Comparison of ENCODE assay signal across 8 mouse cellular contexts in the genomic region with DNA sequence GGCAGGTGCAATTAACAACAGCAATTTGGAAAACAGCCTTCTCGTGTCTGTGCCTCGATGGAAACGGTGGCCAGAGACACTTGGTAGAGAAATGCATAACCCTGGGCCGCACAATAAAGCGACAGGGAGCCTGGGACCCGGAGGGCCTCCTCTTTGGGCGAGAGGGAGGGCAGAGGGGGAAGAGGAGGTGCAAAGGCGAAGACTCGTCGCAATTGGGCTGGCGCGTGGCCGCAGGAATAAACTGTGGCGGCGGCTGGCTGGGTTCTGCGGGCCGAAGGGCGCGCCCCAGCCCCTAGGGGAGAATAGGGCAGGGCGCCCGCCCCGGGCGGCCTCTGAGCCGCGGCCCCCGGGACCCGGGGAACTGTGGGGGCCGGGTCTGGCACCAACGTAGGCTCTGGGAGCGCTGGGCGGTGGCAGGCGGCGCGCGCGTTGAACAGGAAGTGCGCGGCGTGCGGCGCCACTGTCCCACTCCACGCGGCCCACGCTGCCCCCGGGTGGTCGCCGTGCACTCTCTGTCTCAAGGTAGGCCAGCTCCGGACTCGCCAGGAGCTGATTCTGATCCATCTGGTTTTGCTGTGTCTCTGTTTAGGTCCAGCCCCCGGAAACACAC. TPM values are rescaled to one million over a fixed set of nuclear protein-coding genes. Genes with fewer than 3 reads are reported as not detected.
A peak's percentile ranks its signal among the peaks of the same experiment; 100 is the strongest.
DNase-seq lines count a peak whose midpoint lies in the region; ATAC-seq and TF ChIP-seq lines count a peak whose summit lies in the region.

A gene (minus strand): TSS at position 127 of the 610 bp plus-strand sequence.

- peak within 1 kb of the TSS; percentile 53 for H3K9ac ChIP-seq in embryonic facial prominence, embryonic 11.5 days (replicated peaks; ENCODE audit: low read length)
- peak within 1 kb of the TSS; percentile 77 for H3K9ac ChIP-seq in heart, embryonic 12.5 days
- H3K9ac ChIP-seq in kidney, embryonic 15.5 days: peak within 1 kb of the TSS; percentile 61
- H3K9ac ChIP-seq in liver, embryonic 12.5 days: peak within 1 kb of the TSS; percentile 43
- peak within 1 kb of the TSS; percentile 82 for H3K9ac ChIP-seq in stomach, embryonic 16.5 days (ENCODE audit: low read length)

- peak in 1 of 2 experiments; percentile 47 for DNase-seq in left cerebral cortex, adult 2 months (ENCODE audit: extremely low spot score in 1 of 2, low spot score in 2 of 2)
- DNase-seq in left cerebral cortex, adult 9 months (ENCODE audit: low spot score in 2 of 2): no peak
- peak; percentile 52 for DNase-seq in embryonic facial prominence, embryonic 11.5 days (ENCODE audit: low spot score)

- H3K4me2 ChIP-seq in embryonic facial prominence, embryonic 11.5 days (ENCODE audit: low read depth, low read length): peak within 1 kb of the TSS; percentile 100
- peak within 1 kb of the TSS; percentile 97 for H3K4me2 ChIP-seq in heart, embryonic 12.5 days
- H3K4me2 ChIP-seq in kidney, embryonic 15.5 days: peak within 1 kb of the TSS; percentile 99
- peak within 1 kb of the TSS; percentile 72 for H3K4me2 ChIP-seq in liver, embryonic 12.5 days
- peak within 1 kb of the TSS; percentile 86 for H3K4me2 ChIP-seq in myocyte (ENCODE audit: low read depth)
- H3K4me2 ChIP-seq in stomach, embryonic 16.5 days (ENCODE audit: low read depth, low read length): peak within 1 kb of the TSS; percentile 97

- H3K27me3 ChIP-seq in embryonic facial prominence, embryonic 11.5 days (ENCODE audit: control insufficient read depth, insufficient read depth, low read length): peaks cover 33% of the 10 kb centered on the region
- peaks cover 24% of the 10 kb centered on the region for H3K27me3 ChIP-seq in heart, embryonic 12.5 days (replicated peaks)
- peaks cover 40% of the 10 kb centered on the region for H3K27me3 ChIP-seq in kidney, embryonic 15.5 days
- peaks cover 59% of the 10 kb centered on the region for H3K27me3 ChIP-seq in liver, embryonic 12.5 days (replicated peaks)
- H3K27me3 ChIP-seq in myocyte (ENCODE audit: control insufficient read depth, insufficient read depth, insufficient read length): peaks cover 28% of the 10 kb centered on the region
- H3K27me3 ChIP-seq in stomach, embryonic 16.5 days (ENCODE audit: control insufficient read depth, insufficient read depth, low read length): peaks cover 8% of the 10 kb centered on the region; the same call in 1 of the 2 replicates

- H3K4me3 ChIP-seq in left cerebral cortex, adult 2 months: peak within 1 kb of the TSS; percentile 84
- peak within 1 kb of the TSS; percentile 51 for H3K4me3 ChIP-seq in embryonic facial prominence, embryonic 11.5 days (ENCODE audit: low read depth, low read length)
- peak within 1 kb of the TSS; percentile 67 for H3K4me3 ChIP-seq in heart, embryonic 12.5 days
- H3K4me3 ChIP-seq in kidney, embryonic 15.5 days (replicated peaks): peak within 1 kb of the TSS; percentile 66
- H3K4me3 ChIP-seq in liver, embryonic 12.5 days: peak within 1 kb of the TSS; percentile 52
- H3K4me3 ChIP-seq in myocyte: peak within 1 kb of the TSS; percentile 21
- H3K4me3 ChIP-seq in stomach, embryonic 16.5 days (replicated peaks; ENCODE audit: low read length): peak within 1 kb of the TSS; percentile 70

- no peaks in the 10 kb centered on the region for H3K36me3 ChIP-seq in embryonic facial prominence, embryonic 11.5 days (replicated peaks; ENCODE audit: control insufficient read depth, insufficient read depth, low read depth, low read length)
- H3K36me3 ChIP-seq in heart, embryonic 12.5 days: no peaks in the 10 kb centered on the region
- no peaks in the 10 kb centered on the region for H3K36me3 ChIP-seq in kidney, embryonic 15.5 days
- no peaks in the 10 kb centered on the region for H3K36me3 ChIP-seq in liver, embryonic 12.5 days
- no peaks in the 10 kb centered on the region for H3K36me3 ChIP-seq in myocyte (ENCODE audit: control insufficient read depth, insufficient read depth)
- no peaks in the 10 kb centered on the region for H3K36me3 ChIP-seq in stomach, embryonic 16.5 days (ENCODE audit: control insufficient read depth, insufficient read depth, low read length)

- TF ChIP-seq CTCF in left cerebral cortex, adult 2 months (IDR thresholded peaks at IDR 0.05): no peak

- no peaks in the 10 kb centered on the region for H3K79me2 ChIP-seq in myocyte (ENCODE audit: control insufficient read depth, insufficient read depth)

- ATAC-seq in embryonic facial prominence, embryonic 11.5 days (replicated peaks; ENCODE audit: insufficient number of reproducible peaks, low FRiP score, low TSS enrichment, low read depth): no peak
- peak; percentile 54 for ATAC-seq in heart, embryonic 12.5 days (ENCODE audit: insufficient number of reproducible peaks, low FRiP score)
- ATAC-seq in kidney, embryonic 15.5 days (replicated peaks; ENCODE audit: low FRiP score): peak; percentile 61
- ATAC-seq in liver, embryonic 12.5 days: peak; percentile 47
- peak; percentile 84 for ATAC-seq in stomach, embryonic 16.5 days (ENCODE audit: insufficient read depth, low FRiP score)

- peak; percentile 45 for TF ChIP-seq POLR2A in myocyte (IDR thresholded peaks at IDR 0.05; ENCODE audit: insufficient read length, low read depth)

- peaks cover 4% of the 10 kb centered on the region; the same call in 1 of the 2 replicates for H3K4me1 ChIP-seq in embryonic facial prominence, embryonic 11.5 days (ENCODE audit: control insufficient read depth, insufficient read depth, low read length)
- H3K4me1 ChIP-seq in heart, embryonic 12.5 days (replicated peaks): peaks cover 26% of the 10 kb centered on the region
- peaks cover 28% of the 10 kb centered on the region for H3K4me1 ChIP-seq in kidney, embryonic 15.5 days
- H3K4me1 ChIP-seq in liver, embryonic 12.5 days: peaks cover 3% of the 10 kb centered on the region; the same call in 1 of the 2 replicates
- peaks cover 6% of the 10 kb centered on the region; the same call in 1 of the 2 replicates for H3K4me1 ChIP-seq in stomach, embryonic 16.5 days (ENCODE audit: control insufficient read depth, insufficient read depth, low read length)

- intact Hi-C loops in left cerebral cortex, adult 2 months (cut with DNase I): loop anchor here (5.0 kb wide), 1 partner anchor 122 kb away; a partner anchor contains a TSS

- 0% methylated on average over 35 of the region's 50 CpGs for WGBS in embryonic facial prominence, embryonic 11.5 days
- WGBS in heart, embryonic 12.5 days: under 1% methylated on average over 46 of the region's 50 CpGs
- WGBS in kidney, embryonic 15.5 days: under 1% methylated on average over 46 of the region's 50 CpGs
- WGBS in liver, embryonic 12.5 days (ENCODE audit: insufficient replicate concordance): 0% methylated on average over 50 of the region's 50 CpGs
- WGBS in stomach, embryonic 16.5 days: 0% methylated on average over 47 of the region's 50 CpGs

- no peak within 1 kb of the TSS for H3ac ChIP-seq in myocyte (ENCODE audit: control insufficient read depth, insufficient read length)

- H3K9me3 ChIP-seq in embryonic facial prominence, embryonic 11.5 days (replicated peaks; ENCODE audit: control insufficient read depth, low read length): no peaks in the 10 kb centered on the region
- no peaks in the 10 kb centered on the region for H3K9me3 ChIP-seq in heart, embryonic 12.5 days (replicated peaks)
- H3K9me3 ChIP-seq in kidney, embryonic 15.5 days (replicated peaks): no peaks in the 10 kb centered on the region
- no peaks in the 10 kb centered on the region for H3K9me3 ChIP-seq in liver, embryonic 12.5 days (replicated peaks)
- H3K9me3 ChIP-seq in stomach, embryonic 16.5 days (replicated peaks; ENCODE audit: control insufficient read depth, low read length): no peaks in the 10 kb centered on the region

- H3K27ac ChIP-seq in left cerebral cortex, adult 2 months: peak within 1 kb of the TSS; percentile 75
- H3K27ac ChIP-seq in embryonic facial prominence, embryonic 11.5 days (replicated peaks; ENCODE audit: low read depth, low read length): no peak within 1 kb of the TSS
- peak within 1 kb of the TSS; percentile 35; the same call in 1 of the 2 replicates for H3K27ac ChIP-seq in heart, embryonic 12.5 days (ENCODE audit: poor library complexity, severe bottlenecking)
- H3K27ac ChIP-seq in kidney, embryonic 15.5 days: 0 out of 2 replicates have a peak within 1 kb of the TSS, but pooled peaks have one; percentile 10
- H3K27ac ChIP-seq in liver, embryonic 12.5 days: no peak within 1 kb of the TSS
- peak within 1 kb of the TSS; percentile 81 for H3K27ac ChIP-seq in stomach, embryonic 16.5 days (ENCODE audit: low read length)

TF ChIP-seq in myocyte, 11 proteins besides CTCF, POLR2A, EP300 and RAD21:
- TF ChIP-seq TCF3 (IDR thresholded peaks at IDR 0.05; ENCODE audit: insufficient read length, low read depth) (no peak), POLR2AphosphoS2 (IDR thresholded peaks at IDR 0.05; ENCODE audit: insufficient read length, low read depth) (no peak), E2F4 (IDR thresholded peaks at IDR 0.05; ENCODE audit: insufficient read depth) (no peak), SRF (IDR thresholded peaks at IDR 0.05; ENCODE audit: control insufficient read depth, insufficient read length, low read depth) (no peak), REST (IDR thresholded peaks at IDR 0.05; ENCODE audit: insufficient read depth, insufficient read length) (no peak), MYOD1 (IDR thresholded peaks at IDR 0.05; ENCODE audit: control insufficient read depth in 1 of 3, insufficient read length in 2 of 3, low read depth in 2 of 3) (no peak), TCF12 (IDR thresholded peaks at IDR 0.05; ENCODE audit: insufficient read depth, poor library complexity, severe bottlenecking) (no peak), CEBPB (IDR thresholded peaks at IDR 0.05; ENCODE audit: insufficient read depth, poor library complexity, severe bottlenecking) (no peak), MAX (IDR thresholded peaks at IDR 0.05; ENCODE audit: low read depth) (no peak)

RNA-seq across cellular contexts. Expression of the gene that starts here (rescaled TPM):
- 100 to 1,000 TPM; 113 to 118 TPM for total RNA-seq in left cerebral cortex, adult 2 months (2021)
- polyA plus RNA-seq in embryonic facial prominence, embryonic 11.5 days (2014; fragmentation: Nextera tagmentation; extraction: Ambion mirVana): 41.2 TPM in 2 replicates
- 105 and 107 TPM in 2 replicates for polyA plus RNA-seq in heart, embryonic 12.5 days (2016; fragmentation: Nextera tagmentation; extraction: Ambion mirVana)
- 38.2 and 40.3 TPM in 2 replicates for polyA plus RNA-seq in kidney, embryonic 15.5 days (2015; fragmentation: Nextera tagmentation; extraction: Ambion mirVana)
- 7.2 TPM in 2 replicates for polyA plus RNA-seq in liver, embryonic 12.5 days (2016; fragmentation: Nextera tagmentation; extraction: Ambion mirVana)
- 5.8 TPM for polyA plus RNA-seq in myocyte (2012; fragmentation: generic; extraction: Trizol)
- polyA plus RNA-seq in stomach, embryonic 16.5 days (2015; fragmentation: Nextera tagmentation; extraction: Ambion mirVana): 42.5 and 43.7 TPM in 2 replicates

Comparison
In these comparisons a context has a peak if more than half of its experiments do, and no peak if none do; other contexts are left out.
1. H3K27ac ChIP-seq: peak in left cerebral cortex, adult 2 months (single experiment), heart, embryonic 12.5 days (single experiment), kidney, embryonic 15.5 days (single experiment) and stomach, embryonic 16.5 days (single experiment); none in embryonic facial prominence, embryonic 11.5 days (single experiment) and liver, embryonic 12.5 days (single experiment).
2. H3K4me3 ChIP-seq: peak in every context shown above with its lines; median percentile 84 in left cerebral cortex, adult 2 months; 70 in stomach, embryonic 16.5 days; 67 in heart, embryonic 12.5 days; 66 in kidney, embryonic 15.5 days; 52 in liver, embryonic 12.5 days; 51 in embryonic facial prominence, embryonic 11.5 days; 21 in myocyte.
3. Peak in every context shown above with its lines, with median percentiles within 50 percentile points of each other: H3K4me2 ChIP-seq and H3K9ac ChIP-seq.